Mouse (Mus musculus): ENCODE measurements around the gene Coro1a.
A peak's percentile ranks its signal among the peaks of the same experiment; 100 is the strongest.

Coro1a gene

GRCm38 (mm10) chr7:126708175-126708952, 777 bp upstream of the Coro1a start:
- DNase-seq (ENCODE audit: low read depth, low spot score), result peak; percentile 63

DNA sequence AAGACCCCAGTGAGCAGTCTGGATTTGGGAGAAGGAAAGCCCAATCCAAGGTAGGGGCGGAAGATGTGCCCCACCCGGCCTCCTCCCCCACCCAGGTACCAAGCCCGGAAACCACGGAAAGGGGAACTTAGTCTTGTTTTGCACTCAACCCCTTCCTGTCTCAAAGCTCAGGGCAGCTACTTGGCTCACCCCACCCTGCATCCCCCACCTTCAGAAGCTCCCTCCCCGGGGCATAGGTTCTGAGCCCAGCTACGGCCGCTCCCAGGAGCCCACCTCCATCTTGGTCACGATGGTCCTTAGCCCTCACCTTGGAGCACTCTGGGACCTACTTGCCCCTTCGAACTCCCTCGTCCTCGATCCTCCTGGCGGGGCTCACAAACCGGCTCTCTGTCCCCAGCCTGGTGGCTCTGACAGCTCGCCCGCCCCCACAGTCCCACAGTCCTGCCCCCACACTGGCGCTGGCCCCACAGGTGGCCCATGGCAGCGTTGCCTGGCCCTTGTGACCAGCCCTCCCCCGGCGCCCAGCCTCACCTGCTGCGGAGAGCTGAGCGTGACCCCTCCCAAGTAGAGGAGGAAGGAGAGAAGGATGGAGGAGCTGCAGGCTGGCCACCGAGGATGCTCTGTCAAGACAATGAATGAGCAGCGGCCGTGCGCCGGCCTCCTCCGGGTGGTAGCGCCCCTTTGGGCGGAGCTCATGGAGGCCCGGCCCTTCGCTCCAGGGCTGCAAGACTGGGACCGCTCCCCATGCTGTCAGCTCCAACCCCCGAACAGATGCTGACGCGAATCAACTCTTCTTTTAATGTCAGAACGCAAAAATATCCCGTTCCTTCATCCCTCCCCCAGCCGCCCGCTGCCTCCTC, 3.2 kb downstream of the Coro1a start:
- peak; percentile 92 for DNase-seq (ENCODE audit: low read depth, low spot score)

DNA sequence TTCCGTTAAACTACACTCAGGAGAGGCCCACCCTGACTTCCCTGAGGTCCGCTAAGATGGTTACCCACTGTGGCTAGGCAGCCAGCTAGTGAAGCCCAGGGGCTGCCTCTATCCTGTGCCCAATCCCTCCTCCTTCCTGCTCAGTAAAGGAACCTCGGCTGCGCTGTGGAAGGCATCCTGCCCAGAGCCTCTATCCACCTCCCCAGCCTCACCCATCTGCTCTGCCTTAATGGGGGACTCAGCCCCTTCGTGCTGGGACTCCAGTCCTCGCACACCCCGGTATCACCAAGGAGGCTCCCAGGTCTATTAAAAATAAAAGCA, 3.9 kb downstream of the Coro1a start:
- DNase-seq (ENCODE audit: low read depth, low spot score), result no peak

- peak; percentile 74 for DNase-seq (ENCODE audit: low read depth, low spot score)
Observed at GRCm38 (mm10) chr7:126702861-126703756, 4.5 kb downstream of the Coro1a start.

- peak; percentile 88 for DNase-seq (ENCODE audit: low read depth, low spot score)
Observed at GRCm38 (mm10) chr7:126702358-126702757, 5.2 kb downstream of the Coro1a start.

- no peak for DNase-seq (ENCODE audit: low read depth, low spot score)
Observed at GRCm38 (mm10) chr7:126701559-126702357, 5.8 kb downstream of the Coro1a start.

DNA sequence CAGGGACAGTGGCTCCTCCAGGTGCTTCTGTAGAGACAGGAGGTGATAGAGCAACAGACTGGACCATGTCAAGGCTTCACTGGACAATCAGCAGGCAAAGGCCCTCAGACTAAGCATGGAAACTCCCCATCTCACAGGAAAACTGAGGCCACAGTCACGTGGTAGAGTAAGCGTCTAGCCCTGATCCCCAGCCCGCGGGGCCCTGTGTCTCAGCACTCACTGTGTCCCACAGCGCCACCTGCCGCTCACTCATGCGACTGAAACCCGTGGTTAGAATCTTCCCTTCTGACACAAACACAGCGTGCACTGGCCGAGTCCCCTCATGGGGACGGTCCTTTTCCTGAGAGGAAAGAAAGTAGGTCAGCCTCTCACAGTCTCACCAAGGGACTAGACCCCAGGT, 6.5 kb downstream of the Coro1a start:
- peak; percentile 97 for DNase-seq (ENCODE audit: low read depth, low spot score)

DNA sequence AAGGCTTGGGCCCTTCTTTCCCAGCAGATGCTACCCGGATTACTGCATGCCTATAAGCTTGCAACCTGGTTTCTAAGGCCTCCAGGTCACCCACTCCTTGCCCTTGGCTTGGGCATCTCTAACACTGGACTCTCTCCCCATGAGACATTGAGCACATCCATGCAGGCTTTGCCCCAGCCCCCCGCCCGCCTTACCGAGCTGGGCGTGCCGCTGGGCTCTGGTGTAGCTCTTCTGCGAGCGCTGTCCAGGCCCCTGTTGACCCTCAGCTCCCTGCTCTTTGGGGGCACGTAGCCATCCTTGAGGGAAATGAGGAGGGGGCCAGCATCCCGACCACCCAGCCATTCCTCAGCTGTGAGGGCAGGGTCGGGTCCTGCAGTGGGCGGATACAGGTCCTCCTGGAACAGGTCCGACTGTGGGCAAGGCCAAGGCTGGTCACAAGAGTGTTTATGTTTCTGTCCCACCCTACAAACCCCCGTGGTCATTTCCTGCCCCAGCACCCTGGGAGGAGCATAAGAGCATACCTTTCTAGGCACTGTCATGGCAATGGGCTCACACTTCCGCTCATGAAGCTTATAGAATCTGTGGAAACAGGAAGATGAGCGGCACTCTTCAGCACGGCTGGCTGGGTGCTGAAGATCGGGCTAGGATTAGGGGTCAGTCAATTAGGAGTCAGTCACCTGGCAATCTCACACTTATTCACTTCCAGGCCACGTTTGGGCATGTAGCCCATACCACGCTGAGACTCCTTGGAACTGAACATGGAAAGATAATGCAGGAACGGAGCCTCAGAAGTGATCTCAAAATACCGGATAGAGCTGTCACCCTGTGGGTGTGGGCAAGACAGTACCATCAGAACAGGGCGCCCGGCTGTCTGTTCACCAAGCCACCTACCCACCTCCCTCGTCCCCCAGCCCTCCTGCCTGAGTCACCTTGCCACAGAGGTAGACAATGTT, 7.2 kb downstream of the Coro1a start:
- DNase-seq (ENCODE audit: low read depth, low spot score), result peak; percentile 33

- DNase-seq (ENCODE audit: low read depth, low spot score), result peak; percentile 50
Observed at GRCm38 (mm10) chr7:126697838-126698237, 9.7 kb downstream of the Coro1a start.

GRCm38 (mm10) chr7:126696886-126697285, 10.7 kb downstream of the Coro1a start:
- DNase-seq (ENCODE audit: low read depth, low spot score), result peak; percentile 38

- DNase-seq (ENCODE audit: low read depth, low spot score), result no peak
Observed at GRCm38 (mm10) chr7:126696303-126696702, 11.3 kb downstream of the Coro1a start.

- DNase-seq (ENCODE audit: low read depth, low spot score), result peak; percentile 95
Observed at GRCm38 (mm10) chr7:126695631-126696207, 11.9 kb downstream of the Coro1a start, which contains the start of gene Slx1b. Slx1b (minus strand) TSS chr7:126695784.

GRCm38 (mm10) chr7:126695210-126695611, 12.4 kb downstream of the Coro1a start, which contains the start of gene Bola2:
Bola2 (plus strand) TSS chr7:126695401.
- peak; percentile 87 for DNase-seq (ENCODE audit: low read depth, low spot score)

GRCm38 (mm10) chr7:126694441-126695051, 13.0 kb downstream of the Coro1a start:
- DNase-seq (ENCODE audit: low read depth, low spot score), result no peak

- no peak for DNase-seq (ENCODE audit: low read depth, low spot score)
Observed at GRCm38 (mm10) chr7:126693781-126694180, 13.8 kb downstream of the Coro1a start.

DNA sequence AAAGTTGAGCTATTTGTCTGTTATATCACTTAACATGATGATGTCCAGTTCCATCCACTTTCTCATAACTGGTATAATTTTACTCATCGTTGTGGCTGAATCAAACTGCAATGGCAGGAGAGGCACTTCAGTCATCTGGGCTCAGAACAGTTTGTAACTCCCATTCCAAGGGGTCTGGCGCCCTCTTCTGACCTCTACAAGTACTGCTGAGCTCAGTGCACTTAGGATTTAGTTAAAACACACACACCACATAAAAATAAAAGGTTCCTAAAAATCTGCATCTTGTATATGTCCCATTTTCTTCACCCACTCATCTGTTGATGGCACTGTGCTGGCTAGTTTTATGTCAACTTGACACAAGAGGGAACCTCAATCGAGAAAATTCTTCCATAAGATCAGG, 14.3 kb downstream of the Coro1a start:
- peak; percentile 93 for DNase-seq (ENCODE audit: low read depth, low spot score)

DNA sequence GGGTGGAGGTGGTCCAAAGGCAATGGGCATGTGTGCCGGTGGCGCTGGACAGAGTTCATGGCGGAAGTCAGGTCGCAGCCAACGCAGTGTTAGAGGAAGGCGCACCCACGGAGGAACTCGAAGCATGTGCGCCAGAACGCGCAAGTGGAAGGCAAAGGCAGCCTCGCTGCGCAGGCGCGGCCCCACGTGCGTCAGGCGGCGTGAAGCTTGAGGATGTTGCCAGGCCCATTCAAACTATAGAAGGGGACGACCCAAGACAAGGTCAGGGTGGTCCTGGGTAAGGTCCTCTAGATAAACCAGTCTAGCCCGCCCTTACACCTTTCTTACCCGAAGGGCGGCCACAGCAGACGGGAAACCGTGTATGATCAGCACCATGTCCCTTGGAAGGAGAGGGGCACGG, 15.2 kb downstream of the Coro1a start:
- DNase-seq (ENCODE audit: low read depth, low spot score), result no peak

- DNase-seq (ENCODE audit: low read depth, low spot score), result no peak
Observed at GRCm38 (mm10) chr7:126691676-126692075, 15.9 kb downstream of the Coro1a start.

- DNase-seq (ENCODE audit: low read depth, low spot score), result no peak
Observed at GRCm38 (mm10) chr7:126690737-126691136, 16.9 kb downstream of the Coro1a start.
